Mouse (Mus musculus) liver, adult 2 months (tissue): Measurements from ENCODE around the gene Nelfa.

Experiments used
- CTCF ChIP-seq: fragments of 200-500 bp; IDR thresholded peaks from 2 replicates; pipeline ENCODE4 v1.5.1; 2011; ENCODE audit warnings: low read depth, low read length, control low read depth
- POLR2A ChIP-seq: fragments of 200-500 bp; IDR thresholded peaks from 2 replicates; pipeline ENCODE4 v1.6.1; 2011; ENCODE audit warnings: low read length, control low read depth; ENCODE audit not compliant: insufficient read depth; ENCODE audit errors: extremely low read depth

- TF ChIP-seq CTCF (no peak), POLR2A (no peak)
These were observed 84.7 kb downstream of the Nelfa start for GRCm38 (mm10) chr5:33851466-33851865.
